Mouse (Mus musculus) cerebellum, adult 9-10 months (tissue): ENCODE data around the gene Anapc15-ps.

Experiments used
- DNase-seq: peaks from one replicate; pipeline ENCODE4 v3.0.0; 2022

Anapc15-ps gene

GRCm38 (mm10) chr10:95627381-95627780 lies 45.9 kb downstream of the Anapc15-ps start:
- DNase-seq = no peak

- no peak for DNase-seq
These were observed 48.0 kb downstream of the Anapc15-ps start for GRCm38 (mm10) chr10:95625300-95625699.

- no peak for DNase-seq
These were observed 49.2 kb downstream of the Anapc15-ps start for GRCm38 (mm10) chr10:95624007-95624406.

- DNase-seq = no peak
These were observed 49.7 kb downstream of the Anapc15-ps start for GRCm38 (mm10) chr10:95623518-95623905.
